Mouse (Mus musculus) liver, embryonic 16.5 days (tissue): ENCODE measurements at regions not wholly inside any gene's neighbourhood (a gene's known extent, or its start where the extent isn't known, plus 50 kb on each side); places are given as distances from the start of the nearest gene placed in this dataset.
A peak's percentile ranks its signal among the peaks of the same experiment; 100 is the strongest.
"Not testable (repeated sequence)": the region's sequence is repeated elsewhere in the genome, so short reads cannot be mapped to it uniquely, and the experiment has no call there.

Source experiments
- ATAC-seq: fragments of 200-750 bp; cut with Nextera tagmentation; 2 replicates; pipeline ENCODE4 v1.8.0; 2017; ENCODE audit warnings: low read depth, mild to moderate bottlenecking, moderate number of reproducible peaks, moderate library complexity
- H3K27ac ChIP-seq: fragments of 300-500 bp; sonication (generic); 2 replicates; pipeline ENCODE4 v1.5.1; 2014; ENCODE audit warnings: mild to moderate bottlenecking, low read length
- H3K27me3 ChIP-seq: fragments of 300-500 bp; sonication (generic); 2 replicates; pipeline ENCODE4 v1.6.1; 2014; ENCODE audit warnings: low read depth, low read length, mixed read lengths; ENCODE audit not compliant: control insufficient read depth, insufficient read depth
- H3K36me3 ChIP-seq: fragments of 300-500 bp; sonication (generic); 2 replicates; pipeline ENCODE4 v1.6.1; 2014; ENCODE audit warnings: mild to moderate bottlenecking; ENCODE audit not compliant: control insufficient read depth, insufficient read depth
- H3K4me1 ChIP-seq: fragments of 300-500 bp; sonication (generic); 2 replicates; pipeline ENCODE4 v1.6.1; 2014; ENCODE audit warnings: low read depth, low read length, mixed read lengths; ENCODE audit not compliant: control insufficient read depth
- H3K4me2 ChIP-seq: fragments of 300-500 bp; sonication (generic); 2 replicates; pipeline ENCODE4 v1.6.1; 2014; ENCODE audit warnings: low read depth, low read length, mixed read lengths
- H3K4me3 ChIP-seq: fragments of 300-500 bp; sonication (generic); 2 replicates; pipeline ENCODE4 v1.5.1; 2014; ENCODE audit warnings: low read depth, mild to moderate bottlenecking, low read length
- H3K9ac ChIP-seq: fragments of 300-500 bp; sonication (generic); 2 replicates; pipeline ENCODE4 v1.6.1; 2014; ENCODE audit warnings: low read depth, low read length
- H3K9me3 ChIP-seq: fragments of 300-500 bp; sonication (generic); replicated peaks from 2 replicates; pipeline ENCODE4 v1.6.1; 2016; ENCODE audit warnings: low read length; ENCODE audit not compliant: control insufficient read depth
- WGBS: fragments of 180-500 bp; shearing (Covaris S2); extraction: QIAGEN DNeasy Blood & Tissue Kit; methylation state at CpG from one replicate; pipeline ENCODE4 v1.1.7; 2014; ENCODE audit not compliant: insufficient replicate concordance; 5-methylcytosine and 5-hydroxymethylcytosine counted together

DNA sequence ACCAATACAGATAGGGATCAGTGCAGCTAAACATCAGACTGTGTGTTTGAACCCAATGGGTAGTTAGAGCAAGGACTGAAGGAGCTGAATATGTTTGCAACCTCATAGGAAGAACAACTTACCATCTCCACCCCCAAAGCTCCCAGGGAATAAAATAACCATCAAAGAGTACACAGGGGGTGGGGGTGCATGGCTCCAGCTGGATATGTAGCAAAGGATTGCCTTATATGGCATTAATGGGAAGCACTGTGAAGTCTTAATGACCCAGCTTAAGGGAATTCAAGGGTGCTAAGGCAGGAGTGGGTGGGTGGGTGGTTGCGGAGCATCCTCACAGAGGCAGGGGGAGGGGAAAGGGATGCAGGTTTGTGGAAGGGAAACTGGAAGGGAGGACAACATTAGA lies 404.0 kb upstream of the Gm12887 start:
- H3K9ac ChIP-seq: no peak overlapping the region
- no peak overlapping the region for H3K4me3 ChIP-seq
- 76% methylated on average over 1 of the region's 1 CpGs for WGBS
- no peak overlapping the region for H3K27ac ChIP-seq
- ATAC-seq: no peak
- no peak overlapping the region for H3K4me2 ChIP-seq
- H3K9me3 ChIP-seq: peaks cover 8% of the 10 kb centered on the region
- no peaks in the 10 kb centered on the region for H3K4me1 ChIP-seq
- no peaks in the 10 kb centered on the region for H3K27me3 ChIP-seq
- no peaks in the 10 kb centered on the region for H3K36me3 ChIP-seq

DNA sequence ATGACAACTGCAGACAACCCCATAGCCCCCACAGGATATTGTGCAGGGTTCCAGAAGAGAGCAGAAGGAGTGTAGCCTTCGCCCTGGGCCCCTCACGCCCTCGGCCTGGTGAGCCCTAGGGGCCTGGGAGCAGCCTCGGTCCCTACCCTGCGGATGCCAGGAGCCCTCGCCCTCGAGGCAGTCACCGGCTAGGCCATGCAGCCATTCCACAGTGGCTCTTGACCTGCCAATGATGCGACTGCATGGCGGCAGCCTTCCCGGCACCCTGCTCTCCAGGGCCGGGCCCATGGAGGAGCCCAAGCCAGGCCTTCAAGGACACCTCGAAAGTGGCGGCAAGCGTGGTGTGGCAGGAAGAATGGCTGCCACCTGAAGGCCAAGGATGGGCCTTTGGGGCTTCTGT lies 401.0 kb upstream of the Gm12887 start:
- H3K4me3 ChIP-seq: no peak overlapping the region
- peaks cover 20% of the 10 kb centered on the region for H3K9me3 ChIP-seq
- no peak overlapping the region for H3K4me2 ChIP-seq
- ATAC-seq: no peak
- no peak overlapping the region for H3K27ac ChIP-seq
- no peaks in the 10 kb centered on the region for H3K27me3 ChIP-seq
- WGBS: 73% methylated on average over 15 of the region's 15 CpGs
- no peaks in the 10 kb centered on the region for H3K4me1 ChIP-seq
- no peak overlapping the region for H3K9ac ChIP-seq
- H3K36me3 ChIP-seq: no peaks in the 10 kb centered on the region

DNA sequence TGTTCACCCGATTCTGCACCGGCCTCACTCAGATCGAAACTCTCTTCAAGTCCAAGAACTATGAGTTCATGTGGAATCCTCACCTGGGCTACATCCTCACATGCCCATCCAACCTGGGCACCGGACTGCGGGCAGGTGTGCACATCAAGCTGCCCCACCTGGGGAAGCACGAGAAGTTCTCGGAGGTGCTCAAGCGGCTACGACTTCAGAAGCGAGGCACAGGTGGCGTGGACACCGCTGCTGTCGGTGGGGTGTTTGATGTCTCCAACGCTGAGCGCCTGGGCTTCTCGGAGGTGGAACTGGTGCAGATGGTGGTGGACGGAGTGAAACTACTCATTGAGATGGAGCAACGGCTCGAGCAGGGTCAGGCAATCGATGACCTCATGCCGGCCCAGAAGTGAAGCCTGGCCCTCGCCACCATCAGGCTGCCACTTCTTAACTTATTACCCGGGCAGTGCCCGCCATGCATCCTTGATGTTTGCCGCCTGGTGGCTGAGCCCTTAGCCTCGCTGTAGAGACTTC lies 387.1 kb upstream of the Gm12887 start:
- H3K4me1 ChIP-seq, H3K4me3 ChIP-seq, H3K4me2 ChIP-seq, H3K27ac ChIP-seq, H3K27me3 ChIP-seq, H3K9ac ChIP-seq, H3K36me3 ChIP-seq, ATAC-seq: not testable (repeated sequence)
- H3K9me3 ChIP-seq: peaks cover 18% of the 10 kb centered on the region
- 77% methylated on average over 24 of the region's 26 CpGs for WGBS

DNA sequence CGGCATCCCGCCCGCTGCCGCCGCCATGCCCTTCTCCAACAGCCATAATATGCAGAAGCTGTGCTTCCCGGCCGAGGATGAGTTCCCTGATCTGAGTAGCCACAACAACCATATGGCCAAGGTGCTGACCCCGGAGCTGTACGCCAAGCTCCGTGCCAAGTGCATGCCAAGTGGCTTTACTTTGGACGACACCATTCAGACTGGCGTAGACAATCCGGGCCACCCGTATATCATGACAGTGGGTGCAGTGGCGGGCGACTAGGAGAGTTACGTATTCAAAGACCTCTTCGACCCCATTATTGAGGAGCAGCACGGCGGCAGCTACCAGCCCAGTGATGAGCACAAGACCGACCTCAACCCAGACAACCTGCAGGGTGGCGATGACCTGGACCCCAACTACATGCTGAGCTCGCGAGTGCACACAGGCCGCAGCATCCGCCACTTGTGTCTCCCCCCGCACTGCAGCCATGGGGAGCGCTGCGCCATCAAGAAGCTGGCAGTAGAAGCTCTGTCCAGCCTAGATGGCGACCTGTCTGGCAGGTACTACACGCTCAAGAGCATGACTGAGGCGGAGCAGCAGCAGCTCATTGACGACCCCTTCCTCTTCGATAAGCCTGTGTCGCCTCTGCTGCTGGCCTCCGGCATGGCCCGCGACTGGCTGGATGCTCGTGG lies 386.4 kb upstream of the Gm12887 start:
- H3K4me3 ChIP-seq: no peak overlapping the region
- H3K9ac ChIP-seq: no peak overlapping the region
- H3K27ac ChIP-seq: no peak overlapping the region
- WGBS: 83% methylated on average over 39 of the region's 39 CpGs
- peaks cover 18% of the 10 kb centered on the region for H3K9me3 ChIP-seq
- ATAC-seq: 0 out of 2 replicates have a peak, but pooled peaks have one; percentile 16
- H3K27me3 ChIP-seq: no peaks in the 10 kb centered on the region
- no peaks in the 10 kb centered on the region for H3K36me3 ChIP-seq
- no peaks in the 10 kb centered on the region for H3K4me1 ChIP-seq
- H3K4me2 ChIP-seq: no peak overlapping the region

DNA sequence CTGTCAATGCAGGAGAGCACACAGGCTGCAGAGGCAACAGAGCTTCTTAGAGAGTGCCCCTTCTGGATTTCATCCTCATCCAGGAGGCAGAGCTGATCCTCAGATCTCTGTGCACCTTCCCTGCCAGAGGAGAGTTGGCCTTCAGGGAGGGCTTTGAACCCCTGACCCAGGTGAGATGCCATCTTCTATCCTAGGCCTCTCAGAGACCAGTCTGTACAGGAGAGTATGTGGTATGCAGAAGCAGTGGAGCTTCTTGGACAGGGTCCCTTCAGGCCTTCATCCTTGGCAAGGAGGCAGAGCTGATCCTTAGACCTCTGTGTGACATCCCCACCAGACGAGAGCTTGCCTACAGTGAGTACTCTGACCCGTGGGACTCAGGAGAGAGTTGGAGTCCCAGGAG lies 364.8 kb upstream of the Gm12887 start:
- Histone ChIP-seq H3K36me3 (no peaks in the 10 kb centered on the region), H3K4me1 (no peaks in the 10 kb centered on the region), H3K9me3 (0 out of 2 replicates have a peak, but pooled peaks cover 3% of the 10 kb centered on the region), H3K4me3 (no peak overlapping the region), H3K27me3 (no peaks in the 10 kb centered on the region), H3K9ac (no peak overlapping the region), H3K27ac (no peak overlapping the region), H3K4me2 (no peak overlapping the region)
- ATAC-seq: no peak
- WGBS: 35% methylated on average over 2 of the region's 2 CpGs

DNA sequence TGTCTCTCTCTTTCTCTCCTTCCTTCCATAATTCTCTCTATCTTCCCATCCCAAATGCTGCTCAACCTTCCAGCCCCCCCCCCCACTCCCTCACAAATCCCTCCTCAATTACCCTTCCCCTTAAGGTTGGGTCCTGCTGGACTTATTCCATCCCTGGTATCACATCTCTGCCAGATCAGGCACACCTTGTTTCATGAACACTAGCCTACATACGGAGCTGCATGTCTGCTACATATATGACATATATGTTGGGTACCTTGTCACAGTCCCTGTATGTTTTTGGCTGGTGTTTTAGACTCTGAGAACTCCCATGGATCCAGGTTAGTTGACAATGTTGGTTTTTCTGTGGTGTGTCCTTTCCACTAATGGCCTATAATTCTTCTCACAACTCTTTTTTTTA lies 363.5 kb upstream of the Gm12887 start:
- no peaks in the 10 kb centered on the region for H3K36me3 ChIP-seq
- 44% methylated on average over 1 of the region's 1 CpGs for WGBS
- no peak for ATAC-seq
- H3K4me2 ChIP-seq: no peak overlapping the region
- no peak overlapping the region for H3K4me3 ChIP-seq
- no peak overlapping the region for H3K9ac ChIP-seq
- H3K27ac ChIP-seq: no peak overlapping the region
- no peaks in the 10 kb centered on the region for H3K4me1 ChIP-seq
- H3K9me3 ChIP-seq: 0 out of 2 replicates have a peak, but pooled peaks cover 3% of the 10 kb centered on the region
- no peaks in the 10 kb centered on the region for H3K27me3 ChIP-seq

DNA sequence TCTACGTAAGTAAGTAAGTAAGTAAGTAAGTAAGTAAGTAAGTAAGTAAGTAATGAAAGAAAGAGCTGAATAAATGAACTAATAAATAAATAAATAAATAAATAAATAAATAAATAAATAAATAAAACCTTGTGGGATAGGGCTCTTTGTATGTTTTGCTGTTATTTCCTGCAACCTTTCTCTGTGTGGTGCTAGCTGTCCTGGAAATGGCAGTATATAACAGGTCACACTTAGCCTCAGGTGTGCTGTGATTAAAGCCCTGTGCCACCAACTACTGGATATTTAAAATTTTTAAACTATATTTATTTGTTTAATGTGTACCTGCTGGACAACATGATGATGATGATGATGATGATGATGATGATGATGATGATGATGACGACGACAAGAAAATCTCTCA lies 353.9 kb upstream of the Gm12887 start:
- Histone ChIP-seq H3K4me3 (no peak overlapping the region), H3K4me1 (no peaks in the 10 kb centered on the region), H3K27me3 (no peaks in the 10 kb centered on the region), H3K4me2 (no peak overlapping the region), H3K9me3 (no peaks in the 10 kb centered on the region), H3K36me3 (no peaks in the 10 kb centered on the region), H3K9ac (no peak overlapping the region), H3K27ac (no peak overlapping the region)
- no peak for ATAC-seq
- WGBS: 65% methylated on average over 3 of the region's 3 CpGs
